Mouse (Mus musculus) kidney, adult 2 months (tissue): ENCODE results near the gene Susd6.

Source experiments
- CTCF ChIP-seq: fragments of 200-500 bp; conservative IDR thresholded peaks from 2 replicates; pipeline ENCODE4 v1.5.1; 2011; ENCODE audit warnings: low read depth, mild to moderate bottlenecking, control low read depth, low read length, moderate library complexity, mixed read lengths; ENCODE audit not compliant: insufficient read depth, insufficient read length
- POLR2A ChIP-seq: fragments of 200-500 bp; IDR thresholded peaks from one replicate; pipeline ENCODE4 v1.6.1; 2011; ENCODE audit warnings: low read depth, low read length, control low read depth

DNA sequence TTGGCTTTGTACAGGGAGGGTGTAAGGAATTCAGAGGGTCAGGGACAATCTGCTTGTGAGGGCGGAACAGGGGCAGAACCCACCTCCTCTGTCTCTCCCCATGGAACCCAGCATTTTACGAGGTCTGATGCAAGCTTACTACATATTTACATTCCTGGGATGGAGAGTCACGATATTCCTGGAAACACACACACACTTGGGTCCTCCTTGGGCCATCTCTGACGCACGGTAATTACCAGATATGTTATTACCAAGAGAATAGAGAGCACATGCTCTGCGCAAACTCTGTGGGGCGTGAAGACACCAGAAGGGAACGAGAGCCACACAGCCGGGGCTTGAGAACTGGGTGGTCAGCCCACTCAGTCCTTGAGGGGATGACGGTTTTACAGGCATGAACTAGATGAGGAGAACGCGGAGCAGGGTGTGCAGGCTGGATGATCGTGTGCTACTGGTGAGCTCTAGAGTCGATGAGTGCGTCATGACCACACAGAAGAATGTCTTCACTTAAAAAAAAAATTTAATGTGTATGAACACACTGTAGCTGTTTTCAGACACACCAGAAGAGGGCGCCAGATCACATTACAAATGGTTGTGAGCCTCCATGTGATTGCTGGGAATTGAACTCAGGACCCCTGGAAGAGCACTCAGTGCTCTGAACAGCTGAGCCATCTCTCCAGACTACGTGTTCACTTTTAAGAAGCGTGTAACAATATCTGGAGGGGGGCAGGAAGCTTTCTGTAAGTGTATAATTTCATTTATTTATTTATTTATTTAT, 103.6 kb downstream of the Susd6 start:
- TF ChIP-seq CTCF: no peak
- no peak for TF ChIP-seq POLR2A
